Mouse (Mus musculus) urinary bladder, adult 2 months (tissue): Measurements from ENCODE around the gene Pcbp1. TPM values are rescaled to one million over a fixed set of nuclear protein-coding genes. Genes with fewer than 3 reads are reported as not detected.

Source experiments
- DNase-seq: peaks from one replicate; pipeline ENCODE4 v3.0.0; 2022; ENCODE audit warnings: low spot score
- polyA plus RNA-seq: library from polyadenylated mRNA; depleted of rRNA; stranded (reverse); fragments of >200 nt; gene quantifications from 2 replicates; pipeline ENCODE4 v1.2.3, GENCODE M21; 2012

Pcbp1 gene
- polyA plus RNA-seq, 1 experiment = 153 TPM

- DNase-seq = no peak
These were observed 2.2 kb downstream of the Pcbp1 start for GRCm38 (mm10) chr6:86523755-86524434.

GRCm38 (mm10) chr6:86523242-86523754 is 2.8 kb downstream of the Pcbp1 start:
- no peak for DNase-seq

GRCm38 (mm10) chr6:86522001-86522911 is 3.9 kb downstream of the Pcbp1 start:
- DNase-seq = no peak

- DNase-seq = no peak
These were observed 6.3 kb downstream of the Pcbp1 start for GRCm38 (mm10) chr6:86519767-86520345.

GRCm38 (mm10) chr6:86516021-86516420 is 10.1 kb downstream of the Pcbp1 start:
- no peak for DNase-seq

- DNase-seq = no peak
These were observed 12.8 kb downstream of the Pcbp1 start for GRCm38 (mm10) chr6:86513296-86513695.

GRCm38 (mm10) chr6:86510979-86511378 is 15.1 kb downstream of the Pcbp1 start:
- no peak for DNase-seq

GRCm38 (mm10) chr6:86509866-86510200 is 16.3 kb downstream of the Pcbp1 start:
- DNase-seq = no peak

GRCm38 (mm10) chr6:86509194-86509865 is 16.8 kb downstream of the Pcbp1 start:
- DNase-seq = no peak

GRCm38 (mm10) chr6:86508736-86509135 is 17.4 kb downstream of the Pcbp1 start:
- no peak for DNase-seq

GRCm38 (mm10) chr6:86507116-86507515 is 19.0 kb downstream of the Pcbp1 start:
- no peak for DNase-seq

GRCm38 (mm10) chr6:86506309-86506708 is 19.8 kb downstream of the Pcbp1 start:
- DNase-seq = no peak

- no peak for DNase-seq
These were observed 20.4 kb downstream of the Pcbp1 start for GRCm38 (mm10) chr6:86505671-86506070.

GRCm38 (mm10) chr6:86503513-86503912 is 22.6 kb downstream of the Pcbp1 start:
- no peak for DNase-seq

- DNase-seq = no peak
These were observed 26.5 kb downstream of the Pcbp1 start for GRCm38 (mm10) chr6:86499571-86500109.

GRCm38 (mm10) chr6:86497942-86498732 is 28.0 kb downstream of the Pcbp1 start:
- DNase-seq = no peak

- peak; percentile 33 for DNase-seq
These were observed 28.9 kb downstream of the Pcbp1 start for GRCm38 (mm10) chr6:86497071-86497815.

GRCm38 (mm10) chr6:86496585-86496984 is 29.5 kb downstream of the Pcbp1 start:
- no peak for DNase-seq

GRCm38 (mm10) chr6:86496127-86496526 is 30.0 kb downstream of the Pcbp1 start:
- DNase-seq = no peak

GRCm38 (mm10) chr6:86495661-86496060 is 30.5 kb downstream of the Pcbp1 start:
- DNase-seq = no peak
